Mouse (Mus musculus) naive thymus-derived CD4-positive, alpha-beta T cell, adult 2 months (primary cell): ENCODE results near the gene Ccdc88a.

ENCODE experiments used
- DNase-seq: peaks from one replicate; pipeline ENCODE4 v3.0.0-alpha.2; 2011; ENCODE audit warnings: low read depth

The Ccdc88a gene

GRCm38 (mm10) chr11:29548504-29549424, 175.3 kb downstream of the Ccdc88a start:
- DNase-seq: no peak

DNA sequence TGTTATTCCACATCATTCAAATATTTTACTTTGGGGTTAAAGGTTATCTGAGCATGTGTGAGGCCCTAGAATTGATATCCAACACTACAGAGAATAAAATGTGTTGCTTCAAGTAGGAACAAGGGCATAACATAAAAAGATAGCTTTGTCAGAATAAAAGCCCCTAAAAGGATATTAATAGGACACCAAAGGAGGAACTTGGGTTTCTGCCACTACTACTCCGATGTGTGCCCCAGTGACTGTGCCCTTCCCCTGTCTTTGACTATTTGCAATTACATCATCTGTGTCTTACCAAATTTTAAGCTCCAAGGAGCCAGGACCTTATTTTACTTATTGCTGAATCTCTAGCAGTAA, 175.9 kb downstream of the Ccdc88a start:
- no peak for DNase-seq
